Mouse (Mus musculus) heart, postnatal 0 days (tissue): ENCODE data around the gene Pik3ap1. TPM values are rescaled to one million over a fixed set of nuclear protein-coding genes. Genes with fewer than 3 reads are reported as not detected.
"Not testable (repeated sequence)": the region's sequence is repeated elsewhere in the genome, so short reads cannot be mapped to it uniquely, and the experiment has no call there.

Experiments used
- ATAC-seq: fragments of 200-750 bp; cut with Nextera tagmentation; 2 replicates; pipeline ENCODE4 v1.8.0; 2017; ENCODE audit warnings: low read depth, moderate number of reproducible peaks, moderate library complexity; ENCODE audit not compliant: insufficient read depth
- DNase-seq: peaks from one replicate; pipeline ENCODE4 v3.0.0-alpha.2; 2016; ENCODE audit warnings: low spot score
- H3K27ac ChIP-seq: fragments of 300-500 bp; sonication (generic); 2 replicates; pipeline ENCODE4 v1.5.1; 2014; ENCODE audit warnings: low read depth, mild to moderate bottlenecking
- H3K27me3 ChIP-seq: fragments of 300-500 bp; sonication (generic); 2 replicates; pipeline ENCODE4 v1.6.1; 2014; ENCODE audit warnings: low read length, mixed read lengths; ENCODE audit not compliant: control insufficient read depth, insufficient read depth
- H3K36me3 ChIP-seq: fragments of 300-500 bp; sonication (generic); replicated peaks from 2 replicates; pipeline ENCODE4 v1.6.1; 2014; ENCODE audit warnings: low read length, mixed read lengths; ENCODE audit not compliant: control insufficient read depth, insufficient read depth
- H3K4me1 ChIP-seq: fragments of 300-500 bp; sonication (generic); 2 replicates; pipeline ENCODE4 v1.6.1; 2014; ENCODE audit warnings: antibody characterized with exemption; ENCODE audit not compliant: control insufficient read depth, insufficient read depth
- H3K4me2 ChIP-seq: fragments of 300-500 bp; sonication (generic); 2 replicates; pipeline ENCODE4 v1.6.1; 2014; ENCODE audit warnings: low read depth, mild to moderate bottlenecking, low read length, moderate library complexity
- H3K4me3 ChIP-seq: fragments of 300-500 bp; sonication (generic); 2 replicates; pipeline ENCODE4 v1.5.1; 2014; ENCODE audit warnings: low read depth, low read length
- H3K9ac ChIP-seq: fragments of 300-500 bp; sonication (generic); replicated peaks from 2 replicates; pipeline ENCODE4 v1.6.1; 2014; ENCODE audit warnings: low read depth, low read length, mixed read lengths
- H3K9me3 ChIP-seq: fragments of 300-500 bp; sonication (generic); replicated peaks from 2 replicates; pipeline ENCODE4 v1.6.1; 2016; ENCODE audit warnings: low read length; ENCODE audit not compliant: control insufficient read depth
- CTCF ChIP-seq: IDR thresholded peaks from 2 replicates; pipeline ENCODE4 v1.5.1; 2016; ENCODE audit warnings: antibody characterized with exemption, control low read depth, low read depth
- EP300 ChIP-seq: IDR thresholded peaks from 2 replicates; pipeline ENCODE4 v1.6.1; 2016; ENCODE audit warnings: antibody characterized with exemption, low read depth
- WGBS: fragments of 180-500 bp; shearing (Covaris S2); extraction: QIAGEN DNeasy Blood & Tissue Kit; methylation state at CpG from one replicate; pipeline ENCODE4 v1.1.7; 2014; 5-methylcytosine and 5-hydroxymethylcytosine counted together
- polyA plus RNA-seq: library from polyadenylated mRNA; unstranded; fragments of >200 nt; fragmentation: Nextera tagmentation; extraction: Ambion mirVana; gene quantifications from 2 replicates; pipeline ENCODE4 v1.2.1, GENCODE M21; 2015
- total RNA-seq: library from RNA; depleted of rRNA; stranded (reverse); fragments of >200 nt; gene quantifications from 2 replicates; pipeline ENCODE4 v1.2.3, GENCODE M21; 2014; ENCODE audit warnings: low replicate concordance

Gene Pik3ap1
- total and polyA plus RNA-seq, 2 experiments from 2014 or later: 0.93 to 1.5 TPM

GRCm38 (mm10) chr19:41317315-41318095, 67.4 kb downstream of the Pik3ap1 start:
- Histone ChIP-seq H3K4me3 (no peak overlapping the region), H3K9ac (no peak overlapping the region), H3K27ac (no peak overlapping the region), H3K4me2 (no peak overlapping the region), H3K4me1 (no peaks in the 10 kb centered on the region), H3K36me3 (no peaks in the 10 kb centered on the region), H3K9me3 (no peaks in the 10 kb centered on the region), H3K27me3 (0 out of 2 replicates have a peak, but pooled peaks cover 9% of the 10 kb centered on the region)
- ATAC-seq (peak; percentile 55; the same call in 1 of the 2 replicates), DNase-seq (peak; percentile 46)
- TF ChIP-seq EP300 (no peak), CTCF (peak; percentile 80)
- 40% methylated on average over 11 of the region's 11 CpGs for WGBS

GRCm38 (mm10) chr19:41314696-41315095, 70.2 kb downstream of the Pik3ap1 start:
- 74% methylated on average over 7 of the region's 7 CpGs for WGBS
- H3K9me3 ChIP-seq: no peaks in the 10 kb centered on the region
- no peak overlapping the region for H3K4me3 ChIP-seq
- no peak overlapping the region for H3K4me2 ChIP-seq
- no peaks in the 10 kb centered on the region for H3K36me3 ChIP-seq
- peaks cover 5% of the 10 kb centered on the region; the same call in 1 of the 2 replicates for H3K4me1 ChIP-seq
- TF ChIP-seq CTCF: no peak
- no peak for TF ChIP-seq EP300
- DNase-seq (no peak), ATAC-seq (no peak)
- H3K9ac ChIP-seq: no peak overlapping the region
- no peak overlapping the region for H3K27ac ChIP-seq
- 0 out of 2 replicates have a peak, but pooled peaks cover 6% of the 10 kb centered on the region for H3K27me3 ChIP-seq

GRCm38 (mm10) chr19:41313663-41314062, 71.2 kb downstream of the Pik3ap1 start:
- Histone ChIP-seq H3K27me3 (0 out of 2 replicates have a peak, but pooled peaks cover 6% of the 10 kb centered on the region), H3K9me3 (no peaks in the 10 kb centered on the region), H3K27ac (no peak overlapping the region), H3K36me3 (no peaks in the 10 kb centered on the region), H3K9ac (no peak overlapping the region), H3K4me1 (peaks cover 5% of the 10 kb centered on the region; the same call in 1 of the 2 replicates), H3K4me2 (no peak overlapping the region), H3K4me3 (no peak overlapping the region)
- DNase-seq (no peak), ATAC-seq (no peak)
- 16% methylated on average over 6 of the region's 6 CpGs for WGBS
- TF ChIP-seq CTCF (peak; percentile 16; the same call in 1 of the 2 replicates), EP300 (no peak)

GRCm38 (mm10) chr19:41312587-41312986, 72.3 kb downstream of the Pik3ap1 start:
- H3K36me3 ChIP-seq, H3K27ac ChIP-seq, ATAC-seq, H3K9ac ChIP-seq, DNase-seq, H3K27me3 ChIP-seq, H3K4me3 ChIP-seq, H3K4me2 ChIP-seq, H3K9me3 ChIP-seq, H3K4me1 ChIP-seq: not testable (repeated sequence)
- 89% methylated on average over 8 of the region's 8 CpGs for WGBS

GRCm38 (mm10) chr19:41312027-41312426, 72.9 kb downstream of the Pik3ap1 start:
- TF ChIP-seq CTCF: no peak
- no peaks in the 10 kb centered on the region for H3K36me3 ChIP-seq
- H3K4me1 ChIP-seq: peaks cover 5% of the 10 kb centered on the region; the same call in 1 of the 2 replicates
- H3K27ac ChIP-seq: no peak overlapping the region
- H3K9me3 ChIP-seq: no peaks in the 10 kb centered on the region
- H3K9ac ChIP-seq: no peak overlapping the region
- H3K4me3 ChIP-seq: no peak overlapping the region
- no peak for DNase-seq
- H3K27me3 ChIP-seq: 0 out of 2 replicates have a peak, but pooled peaks cover 6% of the 10 kb centered on the region
- ATAC-seq: no peak
- WGBS: 78% methylated on average over 4 of the region's 4 CpGs
- no peak overlapping the region for H3K4me2 ChIP-seq
